Mouse (Mus musculus) megakaryocyte-erythroid progenitor cell, adult 5 weeks (primary cell): ENCODE results near the gene Srp9. TPM values are rescaled to one million over a fixed set of nuclear protein-coding genes. Genes with fewer than 3 reads are reported as not detected.

ENCODE experiments used
- polyA plus RNA-seq: library from polyadenylated mRNA; stranded (reverse); fragments of >175 nt; gene quantifications from 2 replicates; pipeline ENCODE4 v1.2.3, GENCODE M21; 2012

The Srp9 gene
- polyA plus RNA-seq = 53.3 and 59.9 TPM in 2 replicates

DNA sequence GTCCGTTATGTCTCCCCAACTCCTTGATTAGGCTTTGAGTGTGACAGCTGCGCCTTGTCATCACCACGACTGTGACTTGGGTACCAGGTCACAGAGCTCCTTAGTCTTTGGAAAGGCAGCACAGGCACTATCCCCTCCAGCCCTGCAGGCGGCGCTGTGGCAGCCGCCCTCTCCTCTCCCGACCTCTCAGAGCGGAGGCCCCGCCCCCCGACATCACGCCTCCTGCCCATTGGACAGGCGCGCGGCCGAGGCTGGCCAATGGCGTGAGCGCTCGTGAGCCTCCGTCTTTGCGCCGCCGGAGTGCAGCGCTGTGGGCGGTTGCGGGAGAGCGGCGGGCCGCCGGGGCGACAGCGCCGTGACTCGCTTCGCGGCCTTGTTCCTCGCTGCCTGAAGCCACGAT is at the start of gene Srp9:
Gene Srp9, plus strand, starts transcription at position 232 of the 400 bp plus-strand sequence.

DNA sequence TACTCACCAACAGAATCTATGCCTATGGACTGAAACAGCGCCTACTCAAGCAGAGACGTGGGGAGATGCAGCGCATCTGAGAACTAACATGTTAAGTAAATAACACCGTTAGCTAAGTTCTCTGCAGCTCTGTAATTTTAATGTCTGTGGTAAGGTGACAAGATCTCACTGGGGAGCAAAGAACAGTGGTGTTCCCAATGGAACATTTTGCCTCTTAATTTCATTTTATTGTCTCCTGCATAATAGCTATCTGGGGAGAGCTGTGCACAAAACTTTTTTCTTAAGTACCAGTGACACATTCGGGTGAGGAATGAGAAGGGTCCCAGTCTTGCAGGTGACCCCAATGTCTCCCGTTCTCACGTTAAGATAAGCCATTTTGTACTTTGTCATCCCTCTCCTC is 39.8 kb downstream of the Srp9 start, which contains the start of gene Vmn1r1:
Gene Vmn1r1, minus strand, starts transcription at position 101 of the 400 bp plus-strand sequence.

Other genes starting within 250 kb of the Srp9 start
- gene Enah, start 104.7 kb upstream of the Srp9 start, polyA plus RNA-seq = 5.9 and 11.9 TPM in 2 replicates
- not detected in 2 replicates for gene Vmn1r1, start 39.7 kb downstream of the Srp9 start, polyA plus RNA-seq
- 21.7 and 26.3 TPM in 2 replicates for gene Degs1, start 158.1 kb downstream of the Srp9 start, polyA plus RNA-seq
- 16.8 and 28.2 TPM in 2 replicates for gene Fbxo28, start 216.9 kb downstream of the Srp9 start, polyA plus RNA-seq